Mouse (Mus musculus): ENCODE measurements around the gene Tbrg1.

The Tbrg1 gene

DNA sequence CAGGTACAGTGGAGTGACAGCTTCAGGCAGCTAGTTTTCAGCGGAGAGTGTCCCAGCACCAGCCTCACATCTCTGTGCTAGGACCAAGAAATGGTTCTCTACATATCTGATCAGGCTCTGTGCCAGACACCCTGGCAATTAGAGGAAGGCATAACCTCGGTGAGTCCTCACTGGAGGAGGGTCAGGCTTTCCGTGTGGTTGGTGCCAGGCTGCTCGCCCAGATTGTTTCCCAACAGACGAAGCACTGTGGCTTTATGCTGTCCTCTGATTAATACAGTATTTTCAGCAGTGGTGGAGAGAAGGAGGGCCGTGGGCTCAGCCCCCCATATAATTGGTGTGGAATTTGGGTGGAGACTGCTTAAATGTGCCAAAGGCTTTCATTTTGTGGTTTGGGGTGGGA, 12.0 kb upstream of the Tbrg1 start, which contains the start of gene Panx3:
Gene Panx3 (minus strand): TSS at position 121 of the 400 bp plus-strand sequence.
- Histone ChIP-seq H3K4me1 (replicated peaks; ENCODE audit: low read depth, low read length) (peaks cover 14% of the 10 kb centered on the region), H3K4me3 (replicated peaks; ENCODE audit: low read length) (no peak within 1 kb of the TSS), H3K36me3 (ENCODE audit: insufficient read depth, low read length) (no peaks in the 10 kb centered on the region), H3K9me3 (ENCODE audit: low read length) (no peaks in the 10 kb centered on the region), H3K27me3 (ENCODE audit: insufficient read depth, low read length) (no peaks in the 10 kb centered on the region)
- TF ChIP-seq CTCF (conservative IDR thresholded peaks at IDR 0.05; ENCODE audit: low read length): no peak
- TF ChIP-seq POU5F1 (IDR thresholded peaks at IDR 0.05; ENCODE audit: borderline replicate concordance, low read length): no peak
- TF ChIP-seq NANOG (IDR thresholded peaks at IDR 0.05; ENCODE audit: borderline replicate concordance, low read length): no peak

DNA sequence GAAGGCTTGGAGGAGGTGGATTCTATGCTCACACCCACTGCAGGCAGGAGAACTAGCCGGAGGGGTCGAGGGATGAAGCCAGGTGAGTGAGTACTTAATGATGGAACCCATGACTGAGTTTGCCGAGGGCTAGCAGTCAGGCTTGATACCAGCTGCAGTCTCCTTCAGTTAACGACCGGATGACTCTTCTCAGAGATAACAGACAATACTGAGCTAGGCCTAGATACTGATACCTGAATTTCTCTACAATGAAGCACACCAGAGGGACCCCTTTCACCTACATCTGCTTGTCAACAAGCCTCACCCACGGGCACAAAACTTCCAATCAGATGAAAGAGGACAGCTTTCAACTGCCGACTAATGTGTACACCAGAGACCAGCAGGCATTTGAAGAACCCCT, 8.9 kb upstream of the Tbrg1 start:
- H3K4me1 ChIP-seq (replicated peaks; ENCODE audit: low read depth, low read length): peaks cover 14% of the 10 kb centered on the region
- H3K4me3 ChIP-seq (replicated peaks; ENCODE audit: low read length): no peak overlapping the region
- no peaks in the 10 kb centered on the region for H3K9me3 ChIP-seq (ENCODE audit: low read length)
- no peaks in the 10 kb centered on the region for H3K36me3 ChIP-seq (ENCODE audit: insufficient read depth, low read length)
- TF ChIP-seq POU5F1 (IDR thresholded peaks at IDR 0.05; ENCODE audit: borderline replicate concordance, low read length) (no peak), CTCF (conservative IDR thresholded peaks at IDR 0.05; ENCODE audit: low read length) (no peak), NANOG (IDR thresholded peaks at IDR 0.05; ENCODE audit: borderline replicate concordance, low read length) (no peak)
- no peaks in the 10 kb centered on the region for H3K27me3 ChIP-seq (ENCODE audit: insufficient read depth, low read length)

DNA sequence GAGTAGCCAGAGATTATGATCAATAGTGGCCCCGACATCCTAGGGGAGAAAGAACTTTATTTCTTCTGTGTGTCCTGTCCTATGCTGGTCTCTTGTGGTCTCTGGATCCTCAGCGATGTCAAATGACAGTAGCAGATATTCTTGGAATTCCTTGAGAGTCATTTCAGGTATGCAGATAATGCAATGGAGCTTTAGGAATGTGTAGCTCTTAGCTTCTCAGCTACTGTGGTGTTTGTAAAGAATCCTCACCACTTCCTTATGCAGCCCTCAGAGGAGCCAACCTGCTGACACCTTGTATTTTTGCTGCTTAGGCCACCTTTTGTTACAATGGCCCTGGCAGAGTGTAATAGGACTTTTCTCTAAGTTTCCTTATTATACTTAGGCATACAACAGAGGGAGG, 7.5 kb upstream of the Tbrg1 start:
- H3K4me3 ChIP-seq (replicated peaks; ENCODE audit: low read length): no peak overlapping the region
- TF ChIP-seq POU5F1 (IDR thresholded peaks at IDR 0.05; ENCODE audit: borderline replicate concordance, low read length) (no peak), CTCF (conservative IDR thresholded peaks at IDR 0.05; ENCODE audit: low read length) (no peak), NANOG (IDR thresholded peaks at IDR 0.05; ENCODE audit: borderline replicate concordance, low read length) (no peak)
- peaks cover 14% of the 10 kb centered on the region for H3K4me1 ChIP-seq (replicated peaks; ENCODE audit: low read depth, low read length)
- H3K9me3 ChIP-seq (ENCODE audit: low read length): no peaks in the 10 kb centered on the region
- no peaks in the 10 kb centered on the region for H3K27me3 ChIP-seq (ENCODE audit: insufficient read depth, low read length)
- H3K36me3 ChIP-seq (ENCODE audit: insufficient read depth, low read length): no peaks in the 10 kb centered on the region

DNA sequence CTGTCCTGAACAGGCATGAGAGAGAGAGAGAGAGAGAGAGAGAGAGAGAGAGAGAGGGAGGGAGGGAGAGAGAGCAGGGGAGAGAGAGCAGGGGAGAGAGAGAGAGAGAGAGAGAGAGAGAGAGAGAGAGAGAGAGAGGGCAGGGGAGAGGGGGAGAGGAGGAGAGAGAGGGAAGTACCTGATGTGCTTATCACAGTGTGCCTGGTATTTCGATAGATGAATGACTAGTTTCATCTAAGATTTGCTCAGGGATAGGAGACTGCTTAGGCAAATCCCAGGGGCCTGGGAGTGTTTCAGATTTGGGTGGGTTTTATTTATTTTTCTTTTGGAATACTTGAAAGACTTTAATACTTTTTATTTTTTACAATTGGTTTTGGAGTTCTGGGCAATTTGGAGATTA, 6.1 kb upstream of the Tbrg1 start:
- Histone ChIP-seq H3K4me3 (replicated peaks; ENCODE audit: low read length) (no peak overlapping the region), H3K9me3 (ENCODE audit: low read length) (no peaks in the 10 kb centered on the region), H3K27me3 (ENCODE audit: insufficient read depth, low read length) (no peaks in the 10 kb centered on the region), H3K4me1 (replicated peaks; ENCODE audit: low read depth, low read length) (peaks cover 5% of the 10 kb centered on the region), H3K36me3 (ENCODE audit: insufficient read depth, low read length) (no peaks in the 10 kb centered on the region)
- no peak for TF ChIP-seq CTCF (conservative IDR thresholded peaks at IDR 0.05; ENCODE audit: low read length)

DNA sequence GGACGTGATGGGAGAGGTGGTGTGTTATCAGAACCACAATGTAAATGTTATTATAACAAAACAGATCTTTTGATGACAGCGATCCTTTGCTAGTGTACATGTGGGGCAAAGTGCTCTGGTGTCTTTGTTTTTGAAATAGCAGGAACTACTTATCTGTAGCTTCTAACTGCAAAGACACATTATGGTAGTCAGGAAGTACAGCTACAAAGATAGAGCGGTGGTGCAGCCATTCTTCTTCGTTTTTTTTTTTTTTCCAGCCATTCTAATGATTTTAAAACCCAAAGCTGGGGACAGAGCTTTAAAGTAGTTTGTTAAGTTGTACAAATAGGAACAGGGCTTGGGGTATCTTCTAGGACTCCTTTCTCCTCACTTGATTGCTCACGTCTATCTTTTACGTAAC, 2.3 kb upstream of the Tbrg1 start:
- no peak overlapping the region for H3K4me3 ChIP-seq (replicated peaks; ENCODE audit: low read length)
- H3K9me3 ChIP-seq (ENCODE audit: low read length): no peaks in the 10 kb centered on the region
- H3K36me3 ChIP-seq (ENCODE audit: insufficient read depth, low read length): peaks cover 10% of the 10 kb centered on the region
- H3K27me3 ChIP-seq (ENCODE audit: insufficient read depth, low read length): no peaks in the 10 kb centered on the region
- H3K4me1 ChIP-seq (replicated peaks; ENCODE audit: low read depth, low read length): peaks cover 25% of the 10 kb centered on the region
- no peak for TF ChIP-seq NANOG (IDR thresholded peaks at IDR 0.05; ENCODE audit: borderline replicate concordance, low read length)
- TF ChIP-seq POU5F1 (IDR thresholded peaks at IDR 0.05; ENCODE audit: borderline replicate concordance, low read length): no peak
- no peak for TF ChIP-seq CTCF (conservative IDR thresholded peaks at IDR 0.05; ENCODE audit: low read length)

DNA sequence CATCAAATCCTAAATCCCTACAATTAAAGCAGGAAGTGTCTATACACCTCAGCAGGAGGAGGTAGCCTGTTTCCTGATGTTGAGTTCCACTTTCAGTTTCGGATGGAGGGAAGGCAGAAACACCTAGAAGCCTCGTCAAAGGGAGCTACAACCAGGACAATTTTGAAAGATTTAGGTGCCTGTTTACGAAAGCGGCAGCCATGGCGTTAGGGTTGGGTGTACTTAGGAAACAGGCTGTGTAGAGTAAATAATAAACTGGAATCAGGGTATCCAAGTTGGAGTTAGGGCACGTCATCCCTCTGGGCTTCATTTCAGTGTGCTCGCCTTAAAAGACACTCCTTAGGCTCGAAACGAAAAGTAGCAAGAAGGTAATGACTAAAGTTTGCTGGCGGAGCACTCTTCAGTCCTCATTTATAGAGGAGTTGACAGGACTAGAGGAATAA, 652 bp downstream of the Tbrg1 start:
- peak overlapping the region; percentile 95 for H3K4me3 ChIP-seq (replicated peaks; ENCODE audit: low read length)
- H3K36me3 ChIP-seq (ENCODE audit: insufficient read depth, low read length): peaks cover 38% of the 10 kb centered on the region
- no peak for TF ChIP-seq NANOG (IDR thresholded peaks at IDR 0.05; ENCODE audit: borderline replicate concordance, low read length)
- TF ChIP-seq CTCF (conservative IDR thresholded peaks at IDR 0.05; ENCODE audit: low read length): no peak
- no peak for TF ChIP-seq POU5F1 (IDR thresholded peaks at IDR 0.05; ENCODE audit: borderline replicate concordance, low read length)
- no peaks in the 10 kb centered on the region for H3K9me3 ChIP-seq (ENCODE audit: low read length)
- no peaks in the 10 kb centered on the region for H3K27me3 ChIP-seq (ENCODE audit: insufficient read depth, low read length)
- H3K4me1 ChIP-seq (replicated peaks; ENCODE audit: low read depth, low read length): peaks cover 39% of the 10 kb centered on the region

DNA sequence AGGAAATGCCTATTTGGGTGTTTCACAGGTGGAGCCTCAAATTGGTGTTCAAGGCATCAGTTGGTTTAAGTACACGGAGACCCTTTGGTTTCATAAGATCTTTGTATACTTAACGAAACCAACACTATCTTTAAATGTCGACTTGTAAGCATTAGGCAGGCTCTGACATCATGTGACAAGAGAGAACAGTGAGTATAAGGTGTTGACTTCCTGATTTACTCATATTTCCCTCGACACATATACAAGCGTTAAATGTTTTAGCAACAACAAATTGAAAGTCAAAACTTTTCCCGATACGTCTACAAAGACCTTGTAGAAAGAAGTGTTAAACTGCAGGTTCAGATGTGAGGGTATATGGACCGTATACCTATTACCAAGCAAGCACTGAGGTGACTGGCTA, 1.2 kb downstream of the Tbrg1 start:
- Histone ChIP-seq H3K27me3 (ENCODE audit: insufficient read depth, low read length) (no peaks in the 10 kb centered on the region), H3K4me1 (replicated peaks; ENCODE audit: low read depth, low read length) (peaks cover 39% of the 10 kb centered on the region), H3K4me3 (replicated peaks; ENCODE audit: low read length) (peak overlapping the region; percentile 95), H3K36me3 (ENCODE audit: insufficient read depth, low read length) (peaks cover 43% of the 10 kb centered on the region), H3K9me3 (ENCODE audit: low read length) (no peaks in the 10 kb centered on the region)
- no peak for TF ChIP-seq NANOG (IDR thresholded peaks at IDR 0.05; ENCODE audit: borderline replicate concordance, low read length)
- no peak for TF ChIP-seq POU5F1 (IDR thresholded peaks at IDR 0.05; ENCODE audit: borderline replicate concordance, low read length)
- no peak for TF ChIP-seq CTCF (conservative IDR thresholded peaks at IDR 0.05; ENCODE audit: low read length)

DNA sequence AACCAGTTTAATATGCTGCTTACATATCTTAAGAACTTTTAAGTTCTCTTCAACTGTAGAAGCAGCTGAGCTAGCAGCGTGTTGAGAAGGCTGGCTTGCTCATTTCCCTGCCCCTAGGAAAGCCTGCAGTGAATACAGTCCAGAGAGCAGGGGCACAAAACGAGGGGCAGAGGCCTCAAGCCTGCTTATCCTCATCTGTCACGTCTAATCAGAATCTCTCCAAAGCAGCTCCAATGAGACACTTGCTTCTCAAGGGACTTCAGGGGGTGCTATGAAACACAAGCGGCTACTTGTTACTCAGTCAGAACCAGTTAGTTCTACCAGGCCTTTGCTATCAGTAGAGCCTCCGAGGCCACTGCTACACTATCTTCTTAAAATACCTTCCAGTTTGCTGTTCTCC, 3.3 kb downstream of the Tbrg1 start:
- Histone ChIP-seq H3K27me3 (ENCODE audit: insufficient read depth, low read length) (no peaks in the 10 kb centered on the region), H3K4me1 (replicated peaks; ENCODE audit: low read depth, low read length) (peaks cover 39% of the 10 kb centered on the region), H3K36me3 (ENCODE audit: insufficient read depth, low read length) (peaks cover 64% of the 10 kb centered on the region), H3K4me3 (replicated peaks; ENCODE audit: low read length) (no peak overlapping the region), H3K9me3 (ENCODE audit: low read length) (no peaks in the 10 kb centered on the region)
- no peak for TF ChIP-seq NANOG (IDR thresholded peaks at IDR 0.05; ENCODE audit: borderline replicate concordance, low read length)
- no peak for TF ChIP-seq CTCF (conservative IDR thresholded peaks at IDR 0.05; ENCODE audit: low read length)
- TF ChIP-seq POU5F1 (IDR thresholded peaks at IDR 0.05; ENCODE audit: borderline replicate concordance, low read length): no peak

DNA sequence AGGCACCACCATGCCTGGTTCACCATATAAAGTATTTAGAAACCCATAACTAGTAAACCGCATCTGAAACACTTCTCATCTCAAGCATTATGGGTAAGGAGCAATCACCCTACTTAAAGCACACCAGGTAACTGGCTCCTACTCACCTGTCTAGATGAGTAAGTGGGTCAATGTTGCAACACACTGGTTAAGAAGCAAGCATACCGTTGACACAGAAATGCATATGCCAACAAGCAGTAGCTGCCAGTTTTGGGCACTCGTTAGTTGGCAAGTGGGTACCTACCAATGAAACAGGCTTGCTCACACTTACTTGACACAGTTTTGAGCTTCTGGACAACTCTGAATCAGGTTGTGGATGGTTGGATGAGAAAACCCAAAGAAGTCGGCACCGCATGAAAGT, 6.5 kb downstream of the Tbrg1 start:
- Histone ChIP-seq H3K9me3 (ENCODE audit: low read length) (no peaks in the 10 kb centered on the region), H3K4me1 (replicated peaks; ENCODE audit: low read depth, low read length) (peaks cover 22% of the 10 kb centered on the region), H3K36me3 (ENCODE audit: insufficient read depth, low read length) (peaks cover 91% of the 10 kb centered on the region), H3K27me3 (ENCODE audit: insufficient read depth, low read length) (no peaks in the 10 kb centered on the region), H3K4me3 (replicated peaks; ENCODE audit: low read length) (no peak overlapping the region)
- TF ChIP-seq NANOG (IDR thresholded peaks at IDR 0.05; ENCODE audit: borderline replicate concordance, low read length) (no peak), POU5F1 (IDR thresholded peaks at IDR 0.05; ENCODE audit: borderline replicate concordance, low read length) (no peak), CTCF (conservative IDR thresholded peaks at IDR 0.05; ENCODE audit: low read length) (no peak)
